Mouse (Mus musculus) MEL (cell line): ENCODE results near the gene Mov10. TPM values are rescaled to one million over a fixed set of nuclear protein-coding genes. Genes with fewer than 3 reads are reported as not detected.

Source experiments
- DNase-seq: peaks from one replicate; pipeline ENCODE4 v3.0.0; 2011; ENCODE audit warnings: low read depth, low spot score
- H3K27ac ChIP-seq: 2 replicates; pipeline ENCODE4 v1.5.1; 2012; ENCODE audit warnings: low read depth, mild to moderate bottlenecking, control low read depth, low read length, moderate library complexity; ENCODE audit not compliant: control insufficient read depth
- H3K27me3 ChIP-seq, 2 experiments: fragments of 150-350 bp in 1 of 2; sonication (generic) in 1 of 2; 2 replicates each; pipeline ENCODE4 v1.6.1; 2012; ENCODE audit warnings: low read length in 2 of 2, mild to moderate bottlenecking in 2 of 2, improper control_type of control experiment in 1 of 2, moderate library complexity in 1 of 2; ENCODE audit not compliant: insufficient read depth in 2 of 2, control insufficient read depth in 1 of 2
- H3K36me3 ChIP-seq, 2 experiments: 2 replicates each; pipeline ENCODE4 v1.6.1; 2012 to 2014; ENCODE audit warnings: low read length in 2 of 2, improper control_type of control experiment in 1 of 2, inconsistent platforms in 1 of 2, mild to moderate bottlenecking in 1 of 2; ENCODE audit not compliant: insufficient read depth in 2 of 2, control insufficient read depth in 1 of 2
- H3K4me1 ChIP-seq, 2 experiments: fragments of 150-350 bp in 1 of 2; sonication (generic) in 1 of 2; 2 replicates each; pipeline ENCODE4 v1.6.1; 2012; ENCODE audit warnings: low read length in 2 of 2, improper control_type of control experiment in 1 of 2, mild to moderate bottlenecking in 1 of 2; ENCODE audit not compliant: insufficient read depth in 2 of 2, control insufficient read depth in 1 of 2
- H3K4me3 ChIP-seq, 2 experiments: fragments of 150-350 bp in 1 of 2; sonication (generic) in 1 of 2; 2 replicates each; pipeline ENCODE4 v1.5.1; 2012; ENCODE audit warnings: low read depth in 2 of 2, low read length in 2 of 2, mild to moderate bottlenecking in 2 of 2, moderate library complexity in 2 of 2, control low read depth in 1 of 2, improper control_type of control experiment in 1 of 2; ENCODE audit not compliant: control insufficient read depth in 1 of 2, insufficient read depth in 1 of 2
- H3K79me2 ChIP-seq: 2 replicates; pipeline ENCODE4 v1.6.1; 2012; ENCODE audit warnings: mild to moderate bottlenecking, low read length, moderate library complexity; ENCODE audit not compliant: control insufficient read depth, poor library complexity, insufficient read depth
- H3K9ac ChIP-seq: 2 replicates; pipeline ENCODE4 v1.6.1; 2012; ENCODE audit warnings: low read depth, mild to moderate bottlenecking, control low read depth, low read length, moderate library complexity; ENCODE audit not compliant: control insufficient read depth, poor library complexity, severe bottlenecking
- H3K9me3 ChIP-seq: fragments of 150-350 bp; sonication (generic); replicated peaks from 2 replicates; pipeline ENCODE4 v1.6.1; 2012; ENCODE audit warnings: mild to moderate bottlenecking, low read length, improper control_type of control experiment, moderate library complexity; ENCODE audit not compliant: insufficient read depth
- CHD1 ChIP-seq: IDR thresholded peaks from 2 replicates; pipeline ENCODE4 v1.6.1; 2012; ENCODE audit warnings: low read depth, mild to moderate bottlenecking, inconsistent platforms, low read length, improper control_type of control experiment
- CHD2 ChIP-seq: IDR thresholded peaks from 2 replicates; pipeline ENCODE4 v1.6.1; 2011; ENCODE audit warnings: low read length, improper control_type of control experiment
- CTCF ChIP-seq, 3 experiments: IDR thresholded peaks in 2 of 3; conservative IDR thresholded peaks in 1 of 3; 2 replicates each; pipeline ENCODE4 v1.5.1; 2011 to 2012; ENCODE audit warnings: low read length in 3 of 3, low read depth in 2 of 3, mild to moderate bottlenecking in 2 of 3, improper control_type of control experiment in 1 of 3, inconsistent platforms in 1 of 3, mixed read lengths in 1 of 3, moderate library complexity in 1 of 3; ENCODE audit not compliant: control insufficient read depth in 1 of 3, insufficient read depth in 1 of 3, poor library complexity in 1 of 3, severe bottlenecking in 1 of 3
- E2F4 ChIP-seq: IDR thresholded peaks from 2 replicates; pipeline ENCODE4 v1.6.1; 2011; ENCODE audit warnings: low read depth, low read length, improper control_type of control experiment, borderline replicate concordance
- ELF1 ChIP-seq: IDR thresholded peaks from 2 replicates; pipeline ENCODE4 v1.6.1; 2014; ENCODE audit warnings: low read depth, mild to moderate bottlenecking, inconsistent platforms, low read length, improper control_type of control experiment, moderate library complexity
- GATA1 ChIP-seq: IDR thresholded peaks from 2 replicates; pipeline ENCODE4 v1.6.1; 2011; ENCODE audit warnings: low read depth, low read length, improper control_type of control experiment
- HCFC1 ChIP-seq: IDR thresholded peaks from 2 replicates; pipeline ENCODE4 v1.6.1; 2012; ENCODE audit warnings: low read depth, mild to moderate bottlenecking, inconsistent platforms, low read length, improper control_type of control experiment, moderate library complexity
- JUND ChIP-seq: IDR thresholded peaks from 2 replicates; pipeline ENCODE4 v1.6.1; 2011; ENCODE audit warnings: low read depth, mild to moderate bottlenecking, improper control_type of control experiment, low read length
- MAX ChIP-seq: IDR thresholded peaks from 2 replicates; pipeline ENCODE4 v1.6.1; 2011; ENCODE audit warnings: low read length, improper control_type of control experiment
- MAZ ChIP-seq: IDR thresholded peaks from 2 replicates; pipeline ENCODE4 v1.6.1; 2012; ENCODE audit warnings: low read depth, mild to moderate bottlenecking, inconsistent platforms, low read length, improper control_type of control experiment
- MEF2A ChIP-seq: IDR thresholded peaks from 2 replicates; pipeline ENCODE4 v1.6.1; 2014; ENCODE audit warnings: low read depth, mild to moderate bottlenecking, inconsistent platforms, low read length, improper control_type of control experiment; ENCODE audit not compliant: poor library complexity, insufficient replicate concordance, severe bottlenecking; ENCODE audit errors: extremely low read depth
- MYB ChIP-seq: IDR thresholded peaks from 2 replicates; pipeline ENCODE4 v1.6.1; 2011; ENCODE audit warnings: mild to moderate bottlenecking, low read depth, low read length, improper control_type of control experiment
- MYC ChIP-seq: IDR thresholded peaks from 2 replicates; pipeline ENCODE4 v1.6.1; 2011; ENCODE audit warnings: low read depth, mild to moderate bottlenecking, low read length, improper control_type of control experiment, moderate library complexity
- NELFE ChIP-seq: IDR thresholded peaks from 2 replicates; pipeline ENCODE4 v1.6.1; 2011; ENCODE audit warnings: low read depth, low read length, improper control_type of control experiment
- NRF1 ChIP-seq: IDR thresholded peaks from 2 replicates; pipeline ENCODE4 v1.6.1; 2014; ENCODE audit warnings: low read depth, mild to moderate bottlenecking, inconsistent platforms, low read length, improper control_type of control experiment, moderate library complexity; ENCODE audit not compliant: poor library complexity, insufficient read depth, severe bottlenecking
- POLR2A ChIP-seq, 2 experiments: IDR thresholded peaks; 2 replicates each; pipeline ENCODE4 v1.6.1; 2011 to 2012; ENCODE audit warnings: low read length in 2 of 2, mild to moderate bottlenecking in 2 of 2, control low read depth in 1 of 2, improper control_type of control experiment in 1 of 2, low read depth in 1 of 2, moderate library complexity in 1 of 2; ENCODE audit not compliant: control insufficient read depth in 1 of 2, insufficient read depth in 1 of 2, poor library complexity in 1 of 2
- POLR2AphosphoS2 ChIP-seq: IDR thresholded peaks from 2 replicates; pipeline ENCODE4 v1.6.1; 2011; ENCODE audit warnings: low read length, improper control_type of control experiment
- POLR2AphosphoS5 ChIP-seq: IDR thresholded peaks from 2 replicates; pipeline ENCODE4 v1.6.1; 2012; ENCODE audit warnings: low read depth, borderline replicate concordance, mild to moderate bottlenecking, inconsistent platforms, low read length, moderate library complexity, mixed read lengths
- RAD21 ChIP-seq: IDR thresholded peaks from 2 replicates; pipeline ENCODE4 v1.6.1; 2011; ENCODE audit warnings: mild to moderate bottlenecking, low read depth, low read length, improper control_type of control experiment
- RCOR1 ChIP-seq: IDR thresholded peaks from 2 replicates; pipeline ENCODE4 v1.6.1; 2012; ENCODE audit warnings: low read depth, mild to moderate bottlenecking, inconsistent platforms, low read length, improper control_type of control experiment
- TBP ChIP-seq: IDR thresholded peaks from 2 replicates; pipeline ENCODE4 v1.8.0; 2011; ENCODE audit warnings: low read depth, low read length, improper control_type of control experiment
- TCF12 ChIP-seq: IDR thresholded peaks from 2 replicates; pipeline ENCODE4 v1.6.1; 2014; ENCODE audit warnings: low read depth, mild to moderate bottlenecking, inconsistent platforms, low read length, improper control_type of control experiment, moderate library complexity
- UBTF ChIP-seq: IDR thresholded peaks from 2 replicates; pipeline ENCODE4 v1.6.1; 2012; ENCODE audit warnings: low read depth, mild to moderate bottlenecking, inconsistent platforms, low read length, improper control_type of control experiment, moderate library complexity, borderline replicate concordance; ENCODE audit not compliant: insufficient read depth
- USF1 ChIP-seq: IDR thresholded peaks from 2 replicates; pipeline ENCODE4 v1.6.1; 2014; ENCODE audit warnings: low read depth, mild to moderate bottlenecking, inconsistent platforms, low read length, improper control_type of control experiment, moderate library complexity
- ZC3H11A ChIP-seq: IDR thresholded peaks from 2 replicates; pipeline ENCODE4 v1.6.1; 2012; ENCODE audit warnings: low read depth, mild to moderate bottlenecking, inconsistent platforms, low read length, improper control_type of control experiment
- ZKSCAN1 ChIP-seq: IDR thresholded peaks from 2 replicates; pipeline ENCODE4 v1.6.1; 2012; ENCODE audit warnings: low read depth, mild to moderate bottlenecking, inconsistent platforms, low read length, improper control_type of control experiment, moderate library complexity
- ZMIZ1 ChIP-seq: IDR thresholded peaks from 2 replicates; pipeline ENCODE4 v1.6.1; 2012; ENCODE audit warnings: low read depth, mild to moderate bottlenecking, inconsistent platforms, low read length, improper control_type of control experiment, moderate library complexity
- polyA plus RNA-seq, 2 experiments: library from polyadenylated mRNA; stranded (reverse) in 1 of 2; unstranded in 1 of 2; fragments of >175 nt in 1 of 2; fragments of >200 nt in 1 of 2; gene quantifications; 2 replicates each; pipeline versions ENCODE4 v1.2.1 to v1.2.4; 2012; ENCODE audit warnings: low replicate concordance in 2 of 2, low read depth in 1 of 2; ENCODE audit not compliant: insufficient read length in 2 of 2, insufficient read depth in 1 of 2, missing spikeins in 1 of 2
- total RNA-seq: library from RNA; depleted of rRNA; stranded (reverse); fragments of 300-350 nt; gene quantifications from 2 replicates; pipeline ENCODE4 v1.2.3, GENCODE M21; 2012

Mov10 gene
- total and polyA plus RNA-seq, 3 experiments, result 7.1 to 32.5 TPM; not detected in 1

DNA sequence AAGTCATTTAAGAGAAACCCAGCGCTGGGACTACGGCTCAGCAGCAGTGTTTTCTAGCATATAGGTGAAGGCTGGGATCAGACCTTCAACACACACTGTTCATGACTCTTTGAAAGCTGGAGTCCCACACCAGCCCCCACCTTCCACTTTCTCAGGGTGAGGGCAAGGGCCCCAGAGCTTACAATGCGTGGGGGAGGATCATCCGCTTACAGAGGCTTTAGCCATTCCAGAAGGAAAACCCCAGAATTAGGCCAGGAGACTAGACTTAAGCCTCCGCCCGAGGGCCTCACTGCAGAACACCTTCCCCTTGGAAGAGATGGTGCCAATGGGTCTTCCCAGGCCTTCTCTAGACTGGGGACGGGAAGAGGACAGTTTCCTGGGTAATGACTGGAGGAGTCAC lies 45.1 kb downstream of the Mov10 start:
- no peak overlapping the region for H3K27ac ChIP-seq
- H3K36me3 ChIP-seq, result no peaks in the 10 kb centered on the region
- TF ChIP-seq POLR2A (IDR thresholded peaks at IDR 0.05; ENCODE audit: control insufficient read depth in 1 of 2, insufficient read depth in 1 of 2, low read depth in 1 of 2, low read length in 2 of 2, poor library complexity in 1 of 2) (no peak), TBP (no peak), RCOR1 (no peak), MAZ (no peak), HCFC1 (no peak), GATA1 (no peak), POLR2AphosphoS2 (no peak), ZMIZ1 (no peak), TCF12 (no peak), MEF2A (no peak), UBTF (no peak), NRF1 (no peak), ZC3H11A (no peak), RAD21 (no peak), ELF1 (no peak), NELFE (no peak), ZKSCAN1 (no peak)
- H3K79me2 ChIP-seq, result no peaks in the 10 kb centered on the region
- no peaks in the 10 kb centered on the region for H3K9me3 ChIP-seq
- peaks cover 3% of the 10 kb centered on the region in 2 experiments; a peak in 3 of 4 replicates for H3K4me1 ChIP-seq
- no peak for DNase-seq
- no peak overlapping the region for H3K9ac ChIP-seq
- no peaks in the 10 kb centered on the region; a peak in 1 of 4 replicates for H3K27me3 ChIP-seq
- H3K4me3 ChIP-seq, result no peak overlapping the region

DNA sequence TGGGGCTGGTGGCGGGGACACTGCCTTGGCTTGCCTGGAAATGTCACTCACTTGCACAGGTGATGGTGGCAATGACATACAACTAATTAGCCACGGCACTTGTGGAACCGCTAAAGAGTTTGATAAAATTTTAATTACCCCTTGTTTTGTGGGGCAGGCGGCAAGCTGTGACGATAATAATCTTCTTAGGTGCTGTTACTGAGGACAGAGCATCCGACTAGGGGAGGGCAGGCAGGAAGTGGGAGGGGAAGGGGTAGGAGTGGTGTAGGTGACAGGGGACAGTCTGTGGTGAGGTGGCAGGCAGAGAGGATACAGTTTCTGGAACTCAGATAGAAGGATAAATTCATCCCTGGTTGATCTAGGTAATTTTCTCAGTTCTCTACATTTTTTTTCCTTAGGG lies 46.9 kb downstream of the Mov10 start:
- Histone ChIP-seq H3K36me3 (no peaks in the 10 kb centered on the region), H3K79me2 (no peaks in the 10 kb centered on the region), H3K4me1 (peaks cover 3% of the 10 kb centered on the region in 2 experiments; a peak in 3 of 4 replicates), H3K4me3 (no peak overlapping the region), H3K9me3 (no peaks in the 10 kb centered on the region), H3K27me3 (no peaks in the 10 kb centered on the region; a peak in 1 of 4 replicates), H3K9ac (no peak overlapping the region), H3K27ac (no peak overlapping the region)
- no peak for DNase-seq
- no peak for TF ChIP-seq ZMIZ1
- no peak for TF ChIP-seq E2F4
- TF ChIP-seq CHD2, result no peak
- TF ChIP-seq USF1, result no peak
- no peak for TF ChIP-seq CTCF (IDR thresholded peaks at IDR 0.05 in 2 of 3, conservative IDR thresholded peaks at IDR 0.05 in 1 of 3; ENCODE audit: control insufficient read depth in 1 of 3, insufficient read depth in 1 of 3, low read depth in 2 of 3, low read length in 3 of 3, poor library complexity in 1 of 3, severe bottlenecking in 1 of 3)
- no peak for TF ChIP-seq ELF1
- TF ChIP-seq MAZ, result no peak
- no peak for TF ChIP-seq UBTF
- no peak for TF ChIP-seq POLR2AphosphoS5
- no peak for TF ChIP-seq RCOR1
- no peak for TF ChIP-seq CHD1
- TF ChIP-seq ZC3H11A, result no peak
- no peak for TF ChIP-seq MYB
- TF ChIP-seq JUND, result no peak
- TF ChIP-seq MAX, result no peak
- TF ChIP-seq MYC, result no peak
- TF ChIP-seq NRF1, result no peak
- TF ChIP-seq RAD21, result no peak
- TF ChIP-seq GATA1, result no peak
